12 mouse cellular contexts compared by ENCODE assay signal in the genomic region with DNA sequence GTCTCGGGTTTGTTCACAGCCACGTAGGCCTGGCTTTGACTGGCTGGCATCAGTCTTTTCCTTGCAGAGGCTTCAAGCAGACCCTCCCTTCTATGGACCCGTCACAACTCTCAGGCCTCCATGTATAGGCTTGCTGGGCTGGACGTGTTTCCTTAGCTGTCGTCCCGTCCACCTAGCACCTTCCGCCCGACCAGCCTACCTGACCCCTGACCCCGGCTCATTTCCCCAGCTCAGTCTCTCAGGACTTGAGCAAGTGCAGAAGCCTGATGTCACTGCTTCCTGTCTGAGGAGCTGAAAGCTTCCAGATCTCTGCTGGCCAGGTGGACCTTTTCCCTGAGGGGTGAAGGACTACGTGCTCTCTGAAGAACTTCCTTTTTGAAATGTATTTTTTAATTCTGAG. TPM values are rescaled to one million over a fixed set of nuclear protein-coding genes. Genes with fewer than 3 reads are reported as not detected.
DNase-seq lines count a peak whose midpoint lies in the region; ATAC-seq and TF ChIP-seq lines count a peak whose summit lies in the region.
"Had no signal": no experiment of that assay in that cellular context is flagged by ENCODE, and none has a peak within 500 bp of the region (broad histone marks: within the 10 kb centered on the region; RNA-seq: fewer than 3 reads in every experiment).

No protein-coding gene starts in this region.

- TF ChIP-seq POLR2A in liver, adult 2 months (IDR thresholded peaks at IDR 0.05; ENCODE audit: extremely low read depth, insufficient read depth, low read length) = no peak

- H3K9ac ChIP-seq in liver, adult 2 months (ENCODE audit: low read depth, low read length) = no peak overlapping the region
- H3K9ac ChIP-seq in heart, embryonic 12.5 days = no peak overlapping the region
- no peak overlapping the region; the same call in 1 of the 2 replicates for H3K9ac ChIP-seq in kidney, postnatal 0 days (ENCODE audit: low read depth, low read length)
- H3K9ac ChIP-seq in stomach, embryonic 14.5 days (replicated peaks; ENCODE audit: low read depth, low read length) = no peak overlapping the region
- no peak overlapping the region for H3K9ac ChIP-seq in forebrain, embryonic 16.5 days (replicated peaks; ENCODE audit: low read depth, low read length)
- H3K9ac ChIP-seq: forebrain, postnatal 0 days had no signal

- WGBS in liver, adult 2 months = 29% methylated on average over 10 of the region's 10 CpGs
- 19% methylated on average over 10 of the region's 10 CpGs for WGBS in heart, embryonic 12.5 days
- 25% methylated on average over 10 of the region's 10 CpGs for WGBS in kidney, postnatal 0 days
- WGBS in stomach, embryonic 14.5 days = 29% methylated on average over 10 of the region's 10 CpGs
- 82% methylated on average over 10 of the region's 10 CpGs for WGBS in forebrain, embryonic 16.5 days

- peak overlapping the region; percentile 22 for H3K27ac ChIP-seq in liver, adult 2 months (replicated peaks; ENCODE audit: insufficient read depth, low read depth, low read length)
- H3K27ac ChIP-seq in heart, embryonic 12.5 days (ENCODE audit: poor library complexity, severe bottlenecking) = peak overlapping the region; percentile 57
- peak overlapping the region; percentile 51 for H3K27ac ChIP-seq in kidney, postnatal 0 days
- peak overlapping the region; percentile 53; the same call in 1 of the 2 replicates for H3K27ac ChIP-seq in stomach, embryonic 14.5 days (ENCODE audit: low read length)
- no peak overlapping the region for H3K27ac ChIP-seq in forebrain, embryonic 16.5 days (ENCODE audit: low read length)

- H3K4me3 ChIP-seq in liver, adult 2 months (ENCODE audit: insufficient read depth, low read depth, low read length) = no peak overlapping the region
- no peak overlapping the region for H3K4me3 ChIP-seq in heart, embryonic 12.5 days
- no peak overlapping the region for H3K4me3 ChIP-seq in kidney, postnatal 0 days (replicated peaks; ENCODE audit: low read depth, low read length)
- H3K4me3 ChIP-seq in stomach, embryonic 14.5 days (ENCODE audit: low read depth, low read length) = no peak overlapping the region
- H3K4me3 ChIP-seq in forebrain, embryonic 16.5 days (replicated peaks; ENCODE audit: low read length) = no peak overlapping the region

- no peak for TF ChIP-seq CTCF in liver, adult 2 months (IDR thresholded peaks at IDR 0.05; ENCODE audit: low read depth, low read length)
- TF ChIP-seq CTCF in kidney, postnatal 0 days (IDR thresholded peaks at IDR 0.05; ENCODE audit: low read depth) = no peak

- ATAC-seq in heart, embryonic 12.5 days (ENCODE audit: insufficient number of reproducible peaks, low FRiP score) = peak; percentile 69
- ATAC-seq in kidney, postnatal 0 days (replicated peaks; ENCODE audit: low FRiP score, low read depth) = no peak
- peak; percentile 57; the same call in 1 of the 2 replicates for ATAC-seq in stomach, embryonic 14.5 days (ENCODE audit: insufficient number of reproducible peaks, insufficient read depth, low FRiP score, low read depth)
- no peak for ATAC-seq in forebrain, embryonic 16.5 days
- ATAC-seq: CD4-positive, CD25-positive, alpha-beta regulatory T cell, adult 4 months; forebrain, postnatal 0 days had no signal

- DNase-seq in liver, adult 2 months (ENCODE audit: extremely low read depth, low read depth, low spot score) = peak; percentile 49
- no peak for DNase-seq in liver
- DNase-seq in kidney, postnatal 0 days (ENCODE audit: low spot score) = no peak
- DNase-seq in layer of hippocampus, adult 18-20 months (ENCODE audit: low spot score in 2 of 2) = no peak
- no peak for DNase-seq in cerebellum, postnatal 4 days (ENCODE audit: low spot score in 2 of 2)
- DNase-seq: cerebellum, adult 8-10 months; forebrain, postnatal 0 days had no signal

- no peak overlapping the region for H3K4me2 ChIP-seq in heart, embryonic 12.5 days
- H3K4me2 ChIP-seq in kidney, postnatal 0 days (ENCODE audit: low read length) = no peak overlapping the region
- H3K4me2 ChIP-seq in stomach, embryonic 14.5 days (replicated peaks; ENCODE audit: low read depth, low read length) = no peak overlapping the region
- no peak overlapping the region for H3K4me2 ChIP-seq in forebrain, embryonic 16.5 days (ENCODE audit: low read length)

- peaks cover 3% of the 10 kb centered on the region; the same call in 1 of the 2 replicates for H3K79me2 ChIP-seq in liver, adult 2 months (ENCODE audit: control insufficient read depth, insufficient read depth, low read length)

- H3K4me1 ChIP-seq in liver, adult 2 months (ENCODE audit: control insufficient read depth, insufficient read depth, low read length) = peaks cover 29% of the 10 kb centered on the region
- peaks cover 46% of the 10 kb centered on the region for H3K4me1 ChIP-seq in heart, embryonic 12.5 days (replicated peaks)
- H3K4me1 ChIP-seq in kidney, postnatal 0 days (replicated peaks; ENCODE audit: insufficient read depth, low read length) = peaks cover 21% of the 10 kb centered on the region
- peaks cover 35% of the 10 kb centered on the region; the same call in 1 of the 2 replicates for H3K4me1 ChIP-seq in stomach, embryonic 14.5 days (ENCODE audit: control insufficient read depth, insufficient read depth, low read length)
- no peaks in the 10 kb centered on the region for H3K4me1 ChIP-seq in forebrain, embryonic 16.5 days (replicated peaks; ENCODE audit: control insufficient read depth, insufficient read depth, low read length)

- H3K27me3 ChIP-seq in liver, adult 2 months (ENCODE audit: control insufficient read depth, insufficient read depth, low read length) = no peaks in the 10 kb centered on the region
- no peaks in the 10 kb centered on the region for H3K27me3 ChIP-seq in heart, embryonic 12.5 days (replicated peaks)
- no peaks in the 10 kb centered on the region for H3K27me3 ChIP-seq in kidney, postnatal 0 days (ENCODE audit: insufficient read depth, low read length)
- H3K27me3 ChIP-seq in stomach, embryonic 14.5 days (ENCODE audit: control insufficient read depth, insufficient read depth, low read length) = no peaks in the 10 kb centered on the region
- H3K27me3 ChIP-seq in forebrain, embryonic 16.5 days (replicated peaks; ENCODE audit: control insufficient read depth, insufficient read depth, low read length) = no peaks in the 10 kb centered on the region

- H3K36me3 ChIP-seq in liver, adult 2 months (ENCODE audit: control insufficient read depth, insufficient read depth, low read length) = no peaks in the 10 kb centered on the region
- no peaks in the 10 kb centered on the region for H3K36me3 ChIP-seq in heart, embryonic 12.5 days
- no peaks in the 10 kb centered on the region for H3K36me3 ChIP-seq in kidney, postnatal 0 days (ENCODE audit: insufficient read depth, low read length)
- no peaks in the 10 kb centered on the region for H3K36me3 ChIP-seq in stomach, embryonic 14.5 days (ENCODE audit: control insufficient read depth, insufficient read depth, low read length)
- H3K36me3 ChIP-seq in forebrain, embryonic 16.5 days (ENCODE audit: control insufficient read depth, insufficient read depth) = no peaks in the 10 kb centered on the region

- H3K9me3 ChIP-seq in heart, embryonic 12.5 days (replicated peaks) = no peaks in the 10 kb centered on the region
- no peaks in the 10 kb centered on the region for H3K9me3 ChIP-seq in kidney, postnatal 0 days (replicated peaks; ENCODE audit: low read length)
- H3K9me3 ChIP-seq in stomach, embryonic 14.5 days (ENCODE audit: control insufficient read depth, low read depth, low read length) = no peaks in the 10 kb centered on the region
- no peaks in the 10 kb centered on the region for H3K9me3 ChIP-seq in forebrain, embryonic 16.5 days (ENCODE audit: control insufficient read depth, low read length)

RNA-seq across cellular contexts. Expression of gene Rarres2, which starts 0.7 kb away (rescaled TPM):
- total RNA-seq in liver, adult 2 months (2014; rRNA removed) = 1,102 and 1,282 TPM in 2 replicates
- 1,074 and 1,160 TPM in 2 replicates for polyA plus RNA-seq in liver, adult 2 months (2012; rRNA removed)
- 24.7 and 26.4 TPM in 2 replicates for polyA plus RNA-seq in heart, embryonic 12.5 days (2016; fragmentation: Nextera tagmentation; extraction: Ambion mirVana)
- 66.8 and 80.3 TPM in 2 replicates for polyA plus RNA-seq in kidney, postnatal 0 days (2015; fragmentation: Nextera tagmentation; extraction: Ambion mirVana)
- 88.6 and 91.1 TPM in 2 replicates for polyA plus RNA-seq in stomach, embryonic 14.5 days (2014; fragmentation: Nextera tagmentation; extraction: Ambion mirVana)
- polyA plus RNA-seq in forebrain, embryonic 16.5 days (2015; fragmentation: Nextera tagmentation; extraction: Ambion mirVana) = 3.6 and 4.5 TPM in 2 replicates
- total RNA-seq in layer of hippocampus, adult 18-20 months (2021) = 10 to 100 TPM; 14.9 to 18.0 TPM

RNA-seq across cellular contexts. Expression of gene Gm45021, which starts 16.1 kb away (rescaled TPM):
- total RNA-seq in liver, adult 2 months (2014; rRNA removed) = not detected in 2 replicates
- not detected in 2 replicates for polyA plus RNA-seq in liver, adult 2 months (2012; rRNA removed)
- polyA plus RNA-seq in heart, embryonic 12.5 days (2016; fragmentation: Nextera tagmentation; extraction: Ambion mirVana) = 1.5 TPM in 1 of 2 replicates, not detected in the other
- 0.38 TPM in 1 of 2 replicates, not detected in the other for polyA plus RNA-seq in kidney, postnatal 0 days (2015; fragmentation: Nextera tagmentation; extraction: Ambion mirVana)
- not detected in 2 replicates for polyA plus RNA-seq in stomach, embryonic 14.5 days (2014; fragmentation: Nextera tagmentation; extraction: Ambion mirVana)
- polyA plus RNA-seq in forebrain, embryonic 16.5 days (2015; fragmentation: Nextera tagmentation; extraction: Ambion mirVana) = not detected in 2 replicates
- total RNA-seq in layer of hippocampus, adult 18-20 months (2021) = not detected
- total RNA-seq: forebrain, postnatal 0 days; megakaryocyte-erythroid progenitor cell, adult 5-6 weeks had no signal
- polyA plus RNA-seq: CD4-positive, CD25-positive, alpha-beta regulatory T cell, adult 4 months; forebrain, postnatal 0 days had no signal

RNA-seq across cellular contexts. Expression of gene Lrrc61, which starts 18.7 kb away (rescaled TPM):
- 3.2 and 3.3 TPM in 2 replicates for total RNA-seq in liver, adult 2 months (2014; rRNA removed)
- 8.5 and 10.1 TPM in 2 replicates for polyA plus RNA-seq in liver, adult 2 months (2012; rRNA removed)
- polyA plus RNA-seq in heart, embryonic 12.5 days (2016; fragmentation: Nextera tagmentation; extraction: Ambion mirVana) = 8.6 and 9.1 TPM in 2 replicates
- 11.5 and 11.9 TPM in 2 replicates for polyA plus RNA-seq in kidney, postnatal 0 days (2015; fragmentation: Nextera tagmentation; extraction: Ambion mirVana)
- polyA plus RNA-seq in stomach, embryonic 14.5 days (2014; fragmentation: Nextera tagmentation; extraction: Ambion mirVana) = 4.6 and 7.7 TPM in 2 replicates
- 18.6 and 21.6 TPM in 2 replicates for polyA plus RNA-seq in forebrain, embryonic 16.5 days (2015; fragmentation: Nextera tagmentation; extraction: Ambion mirVana)
- total RNA-seq in layer of hippocampus, adult 18-20 months (2021) = 10 to 100 TPM; 32.3 to 37.6 TPM

RNA-seq across cellular contexts. Expression of gene Repin1, which starts 20.4 kb away (rescaled TPM):
- 31.1 and 47.2 TPM in 2 replicates for total RNA-seq in liver, adult 2 months (2014; rRNA removed)
- 73.6 and 74.7 TPM in 2 replicates for polyA plus RNA-seq in liver, adult 2 months (2012; rRNA removed)
- polyA plus RNA-seq in heart, embryonic 12.5 days (2016; fragmentation: Nextera tagmentation; extraction: Ambion mirVana) = 32.1 and 32.7 TPM in 2 replicates
- polyA plus RNA-seq in kidney, postnatal 0 days (2015; fragmentation: Nextera tagmentation; extraction: Ambion mirVana) = 37.4 and 43.5 TPM in 2 replicates
- 27.1 and 27.5 TPM in 2 replicates for polyA plus RNA-seq in stomach, embryonic 14.5 days (2014; fragmentation: Nextera tagmentation; extraction: Ambion mirVana)
- 32.9 and 34.4 TPM in 2 replicates for polyA plus RNA-seq in forebrain, embryonic 16.5 days (2015; fragmentation: Nextera tagmentation; extraction: Ambion mirVana)
- total RNA-seq in layer of hippocampus, adult 18-20 months (2021) = 10 to 100 TPM; 48.0 to 51.0 TPM

RNA-seq across cellular contexts. Expression of gene Gm44965, which starts 20.5 kb away (rescaled TPM):
- total RNA-seq in liver, adult 2 months (2014; rRNA removed) = not detected in 2 replicates
- polyA plus RNA-seq in liver, adult 2 months (2012; rRNA removed) = not detected in 2 replicates
- not detected in 2 replicates for polyA plus RNA-seq in heart, embryonic 12.5 days (2016; fragmentation: Nextera tagmentation; extraction: Ambion mirVana)
- polyA plus RNA-seq in kidney, postnatal 0 days (2015; fragmentation: Nextera tagmentation; extraction: Ambion mirVana) = not detected in 2 replicates
- polyA plus RNA-seq in stomach, embryonic 14.5 days (2014; fragmentation: Nextera tagmentation; extraction: Ambion mirVana) = not detected in 2 replicates
- polyA plus RNA-seq in forebrain, embryonic 16.5 days (2015; fragmentation: Nextera tagmentation; extraction: Ambion mirVana) = not detected in 2 replicates
- not detected for total RNA-seq in layer of hippocampus, adult 18-20 months (2021)
- total RNA-seq: forebrain, postnatal 0 days; megakaryocyte-erythroid progenitor cell, adult 5-6 weeks had no signal
- polyA plus RNA-seq: CD4-positive, CD25-positive, alpha-beta regulatory T cell, adult 4 months; forebrain, postnatal 0 days had no signal

Comparison
In these comparisons a context has a peak if more than half of its experiments do, and no peak if none do; other contexts are left out.
1. ATAC-seq: peak in heart, embryonic 12.5 days (single experiment) and stomach, embryonic 14.5 days (single experiment); none in kidney, postnatal 0 days (single experiment) and forebrain, embryonic 16.5 days (single experiment).
2. RNA of gene Rarres2, which starts 0.7 kb away (polyA plus RNA-seq): 1,074 to 1,160 TPM in liver, adult 2 months; 88.6 to 91.1 TPM in stomach, embryonic 14.5 days, 66.8 to 80.3 TPM in kidney, postnatal 0 days, 24.7 to 26.4 TPM in heart, embryonic 12.5 days and 3.6 to 4.5 TPM in forebrain, embryonic 16.5 days; every median in the first group is over 10 times any median in the second.